Mouse (Mus musculus): ENCODE measurements at regions not wholly inside any gene's neighbourhood (a gene's known extent, or its start where the extent isn't known, plus 50 kb on each side); places are given as distances from the start of the nearest gene placed in this dataset.
"Not testable (repeated sequence)": the region's sequence is repeated elsewhere in the genome, so short reads cannot be mapped to it uniquely, and the experiment has no call there.

DNA sequence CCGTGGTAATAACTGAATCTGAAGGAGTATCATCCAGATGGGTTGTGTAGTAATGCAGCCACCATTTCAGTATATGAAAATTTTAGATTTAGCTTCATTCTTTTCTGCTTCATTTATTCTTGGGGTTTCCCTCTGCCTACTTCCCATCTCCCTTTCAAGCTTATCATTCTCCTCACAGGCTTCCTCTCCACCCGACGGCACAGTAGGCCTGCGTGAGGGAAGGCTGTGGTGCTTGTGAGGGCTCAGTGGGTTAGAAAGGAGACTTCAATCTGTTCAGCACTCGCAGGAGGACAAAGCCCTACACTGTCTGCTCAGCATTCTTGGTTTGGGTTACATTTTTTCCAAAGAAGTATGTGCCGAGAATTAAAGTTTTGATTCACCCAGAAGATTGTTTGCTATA lies 493.0 kb upstream of the Olfr1507 start:
- not testable (repeated sequence) for TF ChIP-seq CTCF, EP300 (IDR thresholded peaks at IDR 0.05; ENCODE audit: low read depth)
